Comparison of ENCODE assay signal across 9 mouse cellular contexts in genomic region chr5:19227281-19227680, GRCm38 (mm10). TPM values are rescaled to one million over a fixed set of nuclear protein-coding genes. Genes with fewer than 3 reads are reported as not detected.
DNase-seq lines count a peak whose midpoint lies in the region; ATAC-seq and TF ChIP-seq lines count a peak whose summit lies in the region.
"Had no signal": no experiment of that assay in that cellular context is flagged by ENCODE, and none has a peak within 500 bp of the region (broad histone marks: within the 10 kb centered on the region; RNA-seq: fewer than 3 reads in every experiment).

No protein-coding gene starts in this region.

- WGBS in liver, adult 2 months = 3% methylated on average over 21 of the region's 21 CpGs
- WGBS in forebrain, embryonic 16.5 days = under 1% methylated on average over 21 of the region's 21 CpGs
- WGBS in intestine, embryonic 15.5 days = 0% methylated on average over 21 of the region's 21 CpGs
- WGBS in liver, embryonic 12.5 days (ENCODE audit: insufficient replicate concordance) = 1% methylated on average over 21 of the region's 21 CpGs

- no peak for TF ChIP-seq POLR2A in liver, adult 2 months (IDR thresholded peaks at IDR 0.05; ENCODE audit: extremely low read depth, insufficient read depth, low read length)

- H3K27ac ChIP-seq in liver, adult 2 months (replicated peaks; ENCODE audit: insufficient read depth, low read depth, low read length) = no peak overlapping the region
- peak overlapping the region; percentile 70 for H3K27ac ChIP-seq in forebrain, embryonic 16.5 days (ENCODE audit: low read length)
- H3K27ac ChIP-seq in intestine, embryonic 15.5 days = no peak overlapping the region
- no peak overlapping the region for H3K27ac ChIP-seq in liver, embryonic 12.5 days

- no peak for TF ChIP-seq CTCF in liver, adult 2 months (IDR thresholded peaks at IDR 0.05; ENCODE audit: low read depth, low read length)

- H3K79me2 ChIP-seq in liver, adult 2 months (ENCODE audit: control insufficient read depth, insufficient read depth, low read length) = no peaks in the 10 kb centered on the region

- peak overlapping the region; percentile 25 for H3K4me3 ChIP-seq in liver, adult 2 months (ENCODE audit: insufficient read depth, low read depth, low read length)
- peak overlapping the region; percentile 80 for H3K4me3 ChIP-seq in forebrain, embryonic 16.5 days (replicated peaks; ENCODE audit: low read length)
- peak overlapping the region; percentile 67 for H3K4me3 ChIP-seq in intestine, embryonic 15.5 days (replicated peaks)
- peak overlapping the region; percentile 42 for H3K4me3 ChIP-seq in liver, embryonic 12.5 days

- no peak overlapping the region for H3K9ac ChIP-seq in liver, adult 2 months (ENCODE audit: low read depth, low read length)
- H3K9ac ChIP-seq in forebrain, embryonic 16.5 days (replicated peaks; ENCODE audit: low read depth, low read length) = peak overlapping the region; percentile 80
- H3K9ac ChIP-seq in intestine, embryonic 15.5 days = peak overlapping the region; percentile 62
- no peak overlapping the region for H3K9ac ChIP-seq in liver, embryonic 12.5 days

- H3K4me2 ChIP-seq in forebrain, embryonic 16.5 days (ENCODE audit: low read length) = peak overlapping the region; percentile 100
- peak overlapping the region; percentile 97 for H3K4me2 ChIP-seq in intestine, embryonic 15.5 days (replicated peaks)
- H3K4me2 ChIP-seq in liver, embryonic 12.5 days = peak overlapping the region; percentile 64

- peaks cover 13% of the 10 kb centered on the region for H3K27me3 ChIP-seq in liver, adult 2 months (ENCODE audit: control insufficient read depth, insufficient read depth, low read length)
- H3K27me3 ChIP-seq in forebrain, embryonic 16.5 days (replicated peaks; ENCODE audit: control insufficient read depth, insufficient read depth, low read length) = no peaks in the 10 kb centered on the region
- peaks cover 13% of the 10 kb centered on the region; the same call in 1 of the 2 replicates for H3K27me3 ChIP-seq in intestine, embryonic 15.5 days (replicated peaks)
- peaks cover 30% of the 10 kb centered on the region for H3K27me3 ChIP-seq in liver, embryonic 12.5 days (replicated peaks)

- no peaks in the 10 kb centered on the region for H3K4me1 ChIP-seq in liver, adult 2 months (ENCODE audit: control insufficient read depth, insufficient read depth, low read length)
- H3K4me1 ChIP-seq in forebrain, embryonic 16.5 days (replicated peaks; ENCODE audit: control insufficient read depth, insufficient read depth, low read length) = peaks cover 16% of the 10 kb centered on the region
- H3K4me1 ChIP-seq in intestine, embryonic 15.5 days (replicated peaks) = peaks cover 14% of the 10 kb centered on the region
- H3K4me1 ChIP-seq in liver, embryonic 12.5 days = no peaks in the 10 kb centered on the region

- H3K36me3 ChIP-seq in liver, adult 2 months (ENCODE audit: control insufficient read depth, insufficient read depth, low read length) = no peaks in the 10 kb centered on the region
- no peaks in the 10 kb centered on the region for H3K36me3 ChIP-seq in forebrain, embryonic 16.5 days (ENCODE audit: control insufficient read depth, insufficient read depth)
- H3K36me3 ChIP-seq in intestine, embryonic 15.5 days = no peaks in the 10 kb centered on the region
- H3K36me3 ChIP-seq in liver, embryonic 12.5 days = no peaks in the 10 kb centered on the region

- no peaks in the 10 kb centered on the region for H3K9me3 ChIP-seq in forebrain, embryonic 16.5 days (ENCODE audit: control insufficient read depth, low read length)
- H3K9me3 ChIP-seq in intestine, embryonic 15.5 days = no peaks in the 10 kb centered on the region
- no peaks in the 10 kb centered on the region for H3K9me3 ChIP-seq in liver, embryonic 12.5 days (replicated peaks)

- ATAC-seq in forebrain, embryonic 16.5 days = no peak; the same call in 1 of the 2 replicates
- peak; percentile 6; the same call in 1 of the 2 replicates for ATAC-seq in intestine, embryonic 15.5 days
- ATAC-seq in liver, embryonic 12.5 days = no peak
- no peak for ATAC-seq in granulocyte monocyte progenitor cell, adult 5-6 weeks (replicated peaks; ENCODE audit: poor library complexity, severe bottlenecking)
- ATAC-seq: Patski had no signal

- DNase-seq in liver, adult 2 months (ENCODE audit: extremely low read depth, low read depth, low spot score) = no peak
- DNase-seq in liver = no peak
- DNase-seq in cerebellum, adult 11-12 months = peak; percentile 78
- DNase-seq in right cerebral cortex, postnatal 14 days = peak; percentile 11

RNA-seq across cellular contexts. Expression of gene Magi2, which starts 0.4 kb away (rescaled TPM):
- total RNA-seq in liver, adult 2 months (2014; rRNA removed) = 0.18 and 0.20 TPM in 2 replicates
- polyA plus RNA-seq in liver, adult 2 months (2012; rRNA removed) = 0.06 and 0.07 TPM in 2 replicates
- polyA plus RNA-seq in forebrain, embryonic 16.5 days (2015; fragmentation: Nextera tagmentation; extraction: Ambion mirVana) = 22.7 and 37.7 TPM in 2 replicates
- 2.3 and 3.3 TPM in 2 replicates for polyA plus RNA-seq in intestine, embryonic 15.5 days (2015; fragmentation: Nextera tagmentation; extraction: Ambion mirVana)
- polyA plus RNA-seq in liver, embryonic 12.5 days (2016; fragmentation: Nextera tagmentation; extraction: Ambion mirVana) = 0.77 and 0.85 TPM in 2 replicates
- 0.19 and 0.56 TPM in 2 replicates for total RNA-seq in granulocyte monocyte progenitor cell, adult 5-6 weeks (2014; fragmentation: Nextera tagmentation)
- 0.34 and 0.57 TPM in 2 replicates for total RNA-seq in granulocyte monocyte progenitor cell, adult 5-6 weeks (2017)

Comparison
In these comparisons a context has a peak if more than half of its experiments do, and no peak if none do; other contexts are left out.
1. DNase-seq: peak in cerebellum, adult 11-12 months (single experiment) and right cerebral cortex, postnatal 14 days (single experiment); none in liver, adult 2 months (single experiment) and liver (single experiment).
2. H3K4me3 ChIP-seq: peak in every context shown above with its lines; median percentile 80 in forebrain, embryonic 16.5 days; 67 in intestine, embryonic 15.5 days; 42 in liver, embryonic 12.5 days; 25 in liver, adult 2 months.
3. H3K9ac ChIP-seq: peak in forebrain, embryonic 16.5 days (single experiment) and intestine, embryonic 15.5 days (single experiment); none in liver, adult 2 months (single experiment) and liver, embryonic 12.5 days (single experiment).
4. Peak in every context shown above with its lines, with median percentiles within 50 percentile points of each other: H3K4me2 ChIP-seq.